Mouse (Mus musculus): Measurements from ENCODE around the gene Tesc.
A peak's percentile ranks its signal among the peaks of the same experiment; 100 is the strongest.

DNA sequence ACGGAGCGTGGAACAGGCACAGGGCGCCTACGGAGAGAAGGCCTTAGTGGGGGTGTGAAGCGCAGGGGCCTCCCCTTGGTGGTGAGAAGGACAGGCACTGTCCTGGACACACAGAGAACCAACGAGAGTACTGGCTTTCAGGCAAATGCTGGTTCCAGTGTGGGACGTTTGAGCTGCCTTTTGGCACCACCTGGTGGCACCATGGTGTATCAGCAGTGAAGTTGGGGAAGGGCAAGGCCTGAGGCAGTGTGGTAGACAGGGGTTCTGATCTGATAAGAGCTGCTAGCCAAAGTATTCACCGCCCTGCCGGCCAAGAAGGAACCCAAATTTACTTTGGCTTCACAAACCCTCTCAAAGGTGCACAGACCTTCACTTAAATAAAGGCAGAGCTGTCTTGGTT, 41.8 kb downstream of the Tesc start:
- TF ChIP-seq POLR2A (IDR thresholded peaks at IDR 0.05; ENCODE audit: insufficient read depth, low read length) (no peak), CTCF (IDR thresholded peaks at IDR 0.05; ENCODE audit: low read depth, low read length) (peak; percentile 98), EP300 (IDR thresholded peaks at IDR 0.05; ENCODE audit: insufficient read depth, low read depth, low read length) (no peak)

Measured in ES-Bruce4 (cell line).